Mouse (Mus musculus) erythroblast, adult 5-6 weeks (primary cell): Measurements from ENCODE around the gene Olfr31. TPM values are rescaled to one million over a fixed set of nuclear protein-coding genes. Genes with fewer than 3 reads are reported as not detected.

Experiments
- ATAC-seq: replicated peaks from 2 replicates; pipeline ENCODE4 v1.8.0; 2016; ENCODE audit warnings: moderate number of reproducible peaks, mild to moderate bottlenecking, moderate TSS enrichment, inconsistent platforms; ENCODE audit not compliant: poor library complexity, low FRiP score, severe bottlenecking
- total RNA-seq, 2 experiments: library from RNA; stranded (forward) in 1 of 2; stranded (reverse) in 1 of 2; fragments of 150-400 nt in 1 of 2; fragments of 200-764, 138-1000 nt in 1 of 2; gene quantifications; 2 replicates each; pipeline versions ENCODE4 v1.2.3 to v1.2.4; 2015 to 2017; ENCODE audit warnings: low replicate concordance in 2 of 2

Olfr31 gene
- 3.8 TPM in 1 of 2 replicates, not detected in the other for total RNA-seq (2015; ENCODE audit: low replicate concordance)
- not detected in 2 replicates for total RNA-seq (2017; ENCODE audit: low replicate concordance)

DNA sequence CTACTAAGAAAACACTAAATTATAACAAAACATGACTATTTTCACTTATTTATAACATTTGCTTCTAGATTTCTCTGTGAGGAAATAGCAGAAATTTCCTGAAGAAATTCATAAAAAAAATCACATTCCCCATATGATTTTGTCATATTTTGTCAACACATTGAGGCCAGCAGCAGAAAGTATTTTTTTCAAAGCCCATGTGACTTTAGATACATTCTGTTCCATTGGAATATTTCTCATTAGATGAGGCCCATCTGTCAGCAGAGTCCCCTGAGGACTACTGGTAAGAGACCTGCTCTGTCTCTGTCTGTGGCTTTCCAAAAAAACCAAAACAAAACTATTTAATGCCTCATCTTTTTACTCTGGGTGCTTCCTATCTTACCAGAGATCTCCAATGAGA lies at the start of gene Olfr31:
TSS of gene Olfr31 (plus strand) at position 301 of the 400 bp plus-strand sequence.
- no peak for ATAC-seq

DNA sequence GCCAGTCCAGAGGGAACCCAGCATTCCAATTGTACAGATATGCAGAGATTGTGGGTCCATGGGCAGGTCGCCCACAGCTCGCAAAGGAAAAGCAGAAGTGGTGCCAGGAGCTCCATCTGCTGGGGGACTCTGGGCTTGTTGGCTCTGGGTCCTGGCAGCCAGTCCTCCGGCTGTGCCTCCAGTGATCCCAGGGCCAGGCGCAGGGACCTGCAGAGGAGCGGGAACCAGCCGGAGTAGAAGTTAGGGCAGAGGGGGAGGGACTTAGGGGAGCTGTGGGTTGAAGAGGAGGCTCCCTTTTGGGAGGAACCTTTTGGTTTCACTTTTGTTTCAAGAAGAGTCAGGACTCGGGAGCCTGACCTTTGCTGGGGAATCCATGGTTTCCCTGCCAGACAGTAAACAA lies 28.2 kb upstream of the Olfr31 start:
- ATAC-seq = no peak

DNA sequence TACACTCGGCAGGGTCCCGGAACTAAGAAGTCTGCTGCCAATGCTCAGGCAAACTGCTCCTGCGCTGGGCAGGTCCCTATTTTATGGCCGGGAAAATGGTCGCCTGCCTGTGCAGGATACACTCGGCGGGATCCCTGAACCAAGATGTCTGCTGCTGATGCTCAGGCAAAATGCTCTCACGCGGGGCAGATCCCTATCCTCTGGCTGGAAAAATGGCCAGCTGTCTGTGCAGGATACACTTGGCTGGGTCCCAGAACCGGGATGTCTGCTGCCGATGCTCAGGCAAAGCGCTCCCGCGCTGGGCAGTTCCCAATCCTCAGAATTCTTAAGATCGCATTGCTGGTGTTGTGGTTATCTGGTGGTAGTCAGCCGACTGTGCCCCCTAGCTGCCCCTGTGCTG lies 13.7 kb upstream of the Olfr31 start:
- no peak for ATAC-seq

DNA sequence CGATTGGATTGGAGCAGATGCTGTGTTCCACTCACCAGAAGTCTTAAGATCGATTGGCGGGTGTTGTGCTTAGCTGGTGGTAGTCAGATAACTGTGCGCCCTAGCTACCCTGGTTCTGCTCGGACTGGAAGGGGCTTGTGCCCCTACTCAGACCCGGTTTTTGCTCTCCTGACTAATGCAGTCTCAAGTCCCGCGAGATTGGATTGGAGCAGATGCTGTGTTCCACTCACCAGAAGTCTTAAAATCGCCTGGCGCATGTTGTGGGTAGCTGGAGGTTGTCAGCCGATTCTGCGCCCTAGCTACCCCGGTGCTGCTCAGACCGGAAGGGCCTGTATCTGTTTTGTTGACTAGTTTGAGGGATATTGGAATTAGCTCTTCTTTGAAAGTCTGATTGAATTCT lies 13.2 kb upstream of the Olfr31 start:
- ATAC-seq = no peak

DNA sequence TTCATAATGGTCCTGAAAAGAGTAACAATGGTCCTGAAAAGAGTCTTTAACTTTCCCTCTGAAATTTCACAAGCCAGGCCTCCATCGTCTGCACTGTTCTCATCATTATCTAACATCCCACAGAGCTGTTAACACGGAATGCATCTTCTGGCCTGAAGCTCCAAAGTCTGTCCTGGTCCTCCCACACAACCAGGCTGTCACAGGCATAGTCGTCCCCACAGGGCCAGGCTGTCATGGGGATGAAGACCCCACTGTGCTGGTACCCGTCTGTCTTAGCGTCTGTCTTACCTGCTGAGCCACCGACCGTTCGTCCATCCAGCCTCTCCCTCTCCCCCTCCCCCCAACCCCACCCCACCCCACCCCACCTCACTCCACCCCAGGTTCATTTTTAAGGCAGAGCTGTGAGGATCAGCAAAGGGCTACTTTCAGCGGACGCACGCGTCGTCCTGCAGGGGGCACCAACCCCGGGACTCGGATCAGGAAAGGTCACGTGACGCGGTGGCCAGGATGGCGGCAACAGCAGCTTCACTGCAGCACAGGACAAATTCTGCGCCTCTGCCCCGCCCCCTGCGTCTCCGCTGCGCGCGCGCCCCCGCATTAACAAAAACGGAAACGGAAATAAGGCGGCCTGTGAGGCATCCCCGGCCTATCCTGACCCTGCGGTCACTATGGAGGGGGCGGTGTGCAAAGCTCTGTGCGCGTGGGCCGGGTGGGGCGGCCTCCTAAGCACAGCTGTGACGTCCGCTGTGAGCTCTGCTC lies 22.7 kb downstream of the Olfr31 start:
- peak; percentile 55; the same call in 1 of the 2 replicates for ATAC-seq

DNA sequence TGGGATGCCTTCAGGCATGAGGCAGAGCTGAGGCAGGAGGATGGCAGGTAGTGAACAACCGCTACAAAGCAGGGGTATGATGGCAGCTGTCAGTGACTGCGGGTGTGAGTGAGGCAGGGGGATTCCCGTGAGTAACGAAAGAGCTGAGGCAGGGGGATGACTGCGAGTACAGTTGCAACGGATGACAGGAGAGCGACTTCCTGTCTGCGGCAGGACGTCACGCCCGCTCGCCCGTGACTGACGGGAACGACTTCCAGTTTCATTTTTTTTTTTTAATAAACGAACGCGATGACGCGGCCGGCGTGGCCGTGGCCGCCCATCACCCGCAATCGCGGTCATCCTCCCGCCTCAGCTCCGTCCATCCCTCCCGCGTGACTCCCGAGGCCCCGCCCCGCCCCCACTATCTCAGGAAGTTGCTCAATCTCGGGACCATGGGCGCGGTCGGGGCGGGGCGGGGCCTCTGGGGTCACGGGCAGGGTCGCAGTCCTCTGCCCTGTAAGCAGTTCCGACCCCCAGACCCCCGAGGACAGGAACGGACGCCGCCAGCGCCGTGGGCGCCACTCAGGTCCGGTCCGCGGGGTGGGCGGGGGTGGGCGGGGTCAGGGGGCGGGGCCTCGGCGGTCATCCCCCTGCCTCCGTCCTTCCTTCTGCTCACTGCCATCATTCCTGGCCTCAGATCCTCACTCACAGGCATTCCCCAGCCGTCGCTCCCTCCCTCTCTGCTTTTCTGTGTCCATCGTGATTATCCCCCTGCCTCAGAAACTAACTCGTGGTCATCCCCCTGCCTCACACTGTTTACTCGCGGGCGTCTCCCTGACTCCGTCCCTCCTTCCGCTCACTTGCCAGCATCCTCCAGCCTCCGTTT lies 23.6 kb downstream of the Olfr31 start, which contains the start of gene Il3ra:
TSS of gene Il3ra (plus strand) at position 328 of the 865 bp plus-strand sequence.
- ATAC-seq = no peak

DNA sequence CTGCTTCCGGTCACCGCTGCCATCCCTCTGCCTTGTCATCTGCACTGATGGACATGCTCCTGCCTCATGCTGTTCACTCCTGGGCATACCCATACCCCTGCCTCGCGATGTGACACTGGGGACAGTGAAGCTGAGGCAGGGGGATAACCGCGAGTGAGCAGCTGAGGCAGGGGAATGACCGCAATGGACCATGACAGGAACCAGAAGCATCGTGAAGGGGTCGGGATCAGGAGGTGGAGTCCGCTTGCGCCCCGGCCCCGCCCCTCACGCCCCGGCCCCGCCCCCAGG lies 24.1 kb downstream of the Olfr31 start:
- ATAC-seq = no peak

DNA sequence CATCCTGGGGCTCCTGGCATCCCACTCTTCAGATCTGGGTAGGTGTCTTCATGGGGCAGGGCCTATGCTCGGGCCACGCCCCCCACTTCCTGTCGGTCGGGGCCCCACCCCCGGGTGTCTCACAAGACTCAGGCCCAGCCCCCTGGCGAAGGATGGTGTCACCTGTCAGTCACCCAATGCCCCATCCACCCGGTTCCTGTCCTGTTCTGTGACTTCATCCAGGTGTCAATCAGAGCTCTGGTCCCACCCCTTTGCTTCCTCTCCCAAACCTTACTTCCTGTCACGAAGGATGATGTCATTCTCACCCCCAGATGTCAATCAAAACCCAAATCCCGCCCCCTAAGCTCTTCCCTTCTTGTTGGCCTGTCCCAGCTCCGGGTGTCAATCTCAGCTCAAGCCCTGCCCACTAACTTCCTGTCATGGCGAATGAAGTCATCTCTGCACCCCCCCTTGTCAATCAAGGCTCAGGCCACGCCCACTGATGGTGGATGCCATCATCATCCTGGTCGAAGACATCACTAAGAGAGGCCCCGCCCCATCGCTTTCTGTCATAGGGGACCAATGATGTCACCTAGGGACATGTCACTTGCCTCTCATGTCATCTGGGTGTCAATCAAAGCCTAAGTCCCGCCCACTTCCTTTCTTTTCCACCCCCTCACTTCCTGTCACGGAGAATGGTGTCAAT lies 24.7 kb downstream of the Olfr31 start:
- ATAC-seq = no peak

DNA sequence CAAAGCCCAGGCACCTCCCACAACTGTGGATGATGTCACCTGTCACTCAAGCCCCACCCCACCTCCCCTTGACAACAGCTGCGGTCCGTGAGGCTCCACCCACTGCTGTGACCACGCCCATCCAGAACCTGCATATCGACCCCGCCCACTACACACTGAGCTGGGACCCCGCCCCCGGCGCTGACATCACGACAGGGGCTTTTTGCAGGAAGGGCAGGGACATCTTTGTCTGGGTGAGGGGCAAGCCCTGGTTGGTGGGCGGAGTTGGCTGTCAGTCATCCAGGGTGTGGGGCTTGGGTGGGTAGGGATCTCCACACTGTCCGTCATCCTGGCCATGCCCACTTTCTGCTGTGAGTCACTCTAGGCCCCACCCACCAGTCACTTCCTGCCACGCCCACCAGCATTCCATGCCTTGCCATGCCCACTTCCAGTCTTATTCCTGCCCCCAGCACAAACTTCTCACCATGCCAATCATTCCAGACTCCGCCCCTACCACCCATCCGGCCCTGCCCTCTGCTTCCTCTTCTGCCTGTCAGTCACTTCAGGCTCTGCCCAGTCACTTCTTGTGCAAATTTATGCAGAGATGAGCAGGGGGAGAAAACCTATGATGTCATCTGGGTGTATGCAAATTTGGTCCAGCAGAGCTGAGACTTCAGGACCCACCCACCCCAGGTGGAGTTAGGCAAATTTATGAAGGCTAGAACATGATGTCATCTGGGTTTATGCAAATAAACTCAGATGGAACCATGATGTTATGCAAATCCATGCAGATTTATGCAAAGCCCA lies 25.4 kb downstream of the Olfr31 start:
- no peak for ATAC-seq

DNA sequence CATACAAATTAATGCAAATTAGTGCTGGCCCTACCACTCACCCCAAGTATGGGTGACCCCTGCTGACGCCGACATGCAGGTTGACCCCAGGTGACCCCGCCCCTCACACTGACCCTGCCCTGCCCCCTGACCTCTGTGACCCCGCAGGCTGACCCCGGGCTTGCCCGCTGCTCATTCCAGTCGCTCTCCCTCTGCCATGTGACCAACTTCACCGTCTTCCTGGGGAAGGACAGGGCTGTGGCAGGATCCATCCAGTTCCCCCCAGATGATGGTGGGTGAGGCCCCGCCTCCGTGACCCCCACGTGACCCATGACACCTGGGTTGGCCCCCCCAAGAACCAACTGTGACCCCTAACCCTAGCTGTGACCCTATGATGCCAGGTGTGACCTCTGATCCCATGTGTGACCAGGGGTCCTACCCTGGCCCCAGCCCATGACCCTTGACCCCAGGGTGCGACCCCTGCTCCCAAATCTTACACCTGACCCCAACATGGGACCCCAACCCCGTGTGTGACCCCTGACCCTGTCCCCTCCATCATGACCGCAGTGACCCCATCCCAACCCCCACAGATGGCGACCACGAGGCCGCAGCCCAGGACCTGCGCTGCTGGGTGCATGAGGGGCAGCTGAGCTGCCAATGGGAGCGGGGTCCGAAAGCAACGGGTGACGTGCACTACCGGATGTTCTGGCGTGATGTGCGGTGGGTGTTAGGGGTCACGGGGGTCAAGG lies 26.2 kb downstream of the Olfr31 start:
- no peak for ATAC-seq

DNA sequence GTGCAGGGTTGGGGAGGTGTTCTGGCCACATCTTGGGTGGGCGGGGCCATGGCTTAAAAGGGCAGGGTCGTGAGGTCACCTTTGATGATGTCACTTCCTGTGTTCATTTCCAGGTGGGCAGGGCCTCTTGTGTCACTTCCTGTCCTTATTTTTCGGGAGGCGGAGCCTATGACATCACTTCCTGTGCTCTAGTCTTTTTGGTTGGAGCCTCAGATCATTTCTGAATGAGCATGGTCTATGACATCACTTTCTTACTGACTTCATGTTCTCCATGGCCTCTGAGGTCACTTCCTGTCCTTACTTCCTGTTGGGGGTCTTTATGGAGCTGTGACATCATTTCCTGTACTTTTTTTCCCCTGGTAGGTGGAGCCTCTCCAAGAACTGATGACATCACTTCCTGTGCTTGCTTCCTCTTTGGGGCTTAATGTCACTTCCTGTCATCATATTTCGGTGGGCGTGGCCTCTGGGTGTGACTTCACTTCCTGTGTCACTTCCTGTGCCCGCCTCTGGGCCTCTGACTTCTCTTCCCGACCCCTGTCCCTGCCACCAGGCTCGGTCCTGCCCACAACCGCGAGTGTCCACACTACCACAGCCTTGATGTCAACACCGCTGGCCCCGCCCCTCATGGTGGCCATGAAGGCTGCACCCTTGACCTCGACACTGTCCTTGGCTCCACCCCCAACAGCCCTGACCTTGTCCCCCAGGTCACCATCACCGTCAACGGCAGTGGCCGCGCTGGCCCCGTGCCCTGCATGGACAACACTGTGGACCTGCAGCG lies 27.0 kb downstream of the Olfr31 start:
- no peak for ATAC-seq

DNA sequence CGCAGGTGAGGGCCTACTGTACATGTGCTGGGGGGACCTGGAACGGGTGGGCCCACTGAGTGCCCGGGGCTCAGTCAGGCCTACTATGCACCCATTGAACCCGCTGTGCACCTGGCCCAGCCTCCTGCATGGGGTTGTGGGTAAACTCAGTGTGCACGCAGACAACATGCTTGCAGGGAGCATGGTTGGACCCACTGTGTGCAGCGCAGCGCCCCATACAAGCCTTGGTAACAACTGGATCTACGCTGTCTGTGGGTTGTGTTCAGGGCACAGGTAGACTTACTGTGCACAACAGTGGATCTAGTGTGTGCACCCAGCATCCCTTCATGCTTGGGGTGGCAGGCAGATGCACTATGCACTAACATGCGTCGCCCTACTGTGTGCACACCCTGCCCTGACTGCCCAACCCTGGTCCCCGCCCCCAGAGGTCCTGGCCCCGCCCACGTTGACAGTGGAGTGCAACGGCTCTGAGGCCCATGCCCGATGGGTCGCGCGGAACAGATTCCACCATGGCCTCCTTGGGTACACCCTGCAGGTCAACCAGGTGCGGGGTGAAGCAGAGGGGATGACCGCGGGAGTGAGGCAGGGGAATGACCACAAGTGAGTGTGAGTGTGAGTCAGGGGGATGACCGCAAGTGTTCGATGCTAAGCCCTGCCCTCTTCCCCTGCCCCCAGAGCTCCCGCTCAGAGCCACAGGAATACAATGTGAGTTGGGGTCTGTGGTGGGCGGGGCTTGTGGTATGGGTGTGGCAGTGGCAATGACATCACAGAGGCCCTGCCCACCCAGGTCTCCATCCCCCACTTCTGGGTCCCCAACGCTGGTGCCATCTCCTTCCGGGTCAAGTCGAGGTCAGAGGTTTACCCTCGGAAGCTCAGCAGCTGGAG lies 27.9 kb downstream of the Olfr31 start:
- no peak for ATAC-seq

DNA sequence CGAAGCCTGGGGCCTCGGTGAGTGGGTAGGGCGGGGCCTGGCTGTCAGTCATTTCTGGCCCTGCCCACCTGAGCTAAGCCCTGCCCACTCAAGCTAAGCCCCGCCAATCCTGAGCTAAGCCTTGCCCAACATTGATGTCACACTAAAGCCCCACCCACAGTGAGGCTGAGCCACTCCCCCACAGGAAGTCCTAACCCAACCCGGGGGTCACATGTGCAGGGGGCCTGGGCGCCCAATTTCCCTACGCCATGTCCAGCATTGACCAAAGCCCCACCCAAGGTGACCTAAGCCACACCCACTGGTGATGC lies 28.5 kb downstream of the Olfr31 start:
- ATAC-seq = no peak

DNA sequence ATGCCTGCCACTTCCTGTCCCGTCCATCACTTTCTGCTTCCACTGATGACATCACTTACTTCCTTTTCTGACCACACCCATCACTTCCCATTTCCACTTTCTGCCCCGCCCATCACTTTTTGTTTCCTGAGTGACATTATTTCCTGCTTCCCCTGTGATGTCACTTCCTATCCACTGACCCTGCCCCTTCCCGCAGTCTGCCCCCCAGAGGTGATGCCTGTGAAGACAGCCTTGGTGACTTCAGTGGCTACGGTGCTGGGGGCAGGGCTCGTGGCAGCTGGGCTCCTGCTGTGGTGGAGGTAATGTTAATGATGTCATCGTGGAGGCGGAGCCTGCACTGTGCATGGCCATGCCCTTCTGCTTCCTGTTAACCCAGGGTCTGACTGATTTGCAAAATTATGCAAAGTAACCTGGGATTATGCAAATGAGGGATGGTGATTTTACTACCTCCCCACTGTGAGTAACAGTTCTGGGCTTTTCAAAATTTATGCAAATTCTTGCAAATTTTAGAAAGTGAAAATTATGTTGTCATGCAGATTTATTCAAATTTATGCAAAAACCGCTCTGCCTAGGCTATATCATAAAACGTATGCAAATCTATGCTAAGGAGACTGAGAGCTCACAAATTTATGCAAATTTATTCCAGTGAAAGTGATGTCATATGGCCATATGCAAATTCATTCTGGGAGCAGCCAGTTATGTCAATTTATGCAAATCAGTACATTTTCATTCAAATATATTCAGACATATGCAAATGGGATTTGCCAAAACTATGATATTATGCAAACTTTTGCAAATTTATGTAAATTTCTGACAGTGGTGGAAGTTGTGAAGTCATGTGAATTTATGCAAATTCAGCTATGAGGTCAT lies 29.3 kb downstream of the Olfr31 start:
- no peak for ATAC-seq

DNA sequence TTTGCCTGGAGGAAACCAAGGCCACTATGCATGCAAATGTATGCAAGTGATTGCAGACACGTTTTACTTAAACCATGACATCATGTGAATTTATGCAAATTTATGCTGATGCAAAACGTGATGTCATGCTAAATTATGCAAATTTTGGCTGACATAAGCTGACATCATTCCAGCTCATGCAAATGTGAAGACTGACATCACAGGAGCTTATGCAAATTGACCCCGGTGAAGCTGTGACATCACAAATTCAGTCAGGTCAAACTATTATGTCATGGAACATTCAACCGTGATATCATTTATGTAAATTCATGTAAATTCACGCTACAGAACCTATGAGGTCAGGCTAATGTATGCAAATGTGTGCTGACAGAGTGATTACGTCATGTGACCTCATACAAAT lies 30.0 kb downstream of the Olfr31 start:
- no peak for ATAC-seq

DNA sequence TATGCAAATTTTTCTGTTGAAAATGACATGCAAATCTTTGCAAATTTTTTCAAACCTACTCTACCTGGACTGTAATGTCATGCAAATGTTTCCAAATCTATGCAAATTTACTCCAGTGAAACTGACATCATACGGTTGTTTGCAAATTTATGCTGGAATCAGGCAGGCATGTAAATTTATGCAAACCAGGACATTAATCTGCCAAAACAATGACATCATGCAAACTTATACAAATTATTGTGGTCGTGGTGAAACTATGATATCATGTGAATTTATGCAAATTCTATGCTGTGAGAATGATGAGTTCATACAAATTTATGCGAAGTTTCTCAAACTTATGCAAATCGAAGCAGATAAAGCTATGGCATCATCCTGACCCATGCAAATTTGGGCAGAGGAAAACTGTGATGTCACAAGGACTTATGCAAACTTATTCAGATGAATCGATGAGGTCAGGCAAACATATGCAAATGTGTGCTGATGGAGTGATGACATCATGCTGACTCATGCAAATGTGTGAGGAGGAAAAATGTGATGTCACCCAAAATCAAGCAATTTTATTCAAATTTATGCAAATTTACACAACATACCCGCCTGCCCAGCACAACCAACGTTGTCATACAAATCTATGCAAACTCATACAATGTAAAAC lies 30.6 kb downstream of the Olfr31 start:
- ATAC-seq = no peak
